Mouse (Mus musculus): Measurements from ENCODE around the gene Ifnl3.

- no peak for TF ChIP-seq CTCF (conservative IDR thresholded peaks at IDR 0.05; ENCODE audit: low read length)
- no peak for TF ChIP-seq POU5F1 (IDR thresholded peaks at IDR 0.05; ENCODE audit: borderline replicate concordance, low read length)
These were observed 39.7 kb downstream of the Ifnl3 start for GRCm38 (mm10) chr7:28562371-28562770.

Data from E14TG2a.4 (cell line).